Mouse (Mus musculus) lung, postnatal 14 days (tissue): ENCODE results near the gene Ntn3.

Experiments used
- DNase-seq: peaks from one replicate; pipeline ENCODE4 v3.0.0; 2021

Gene Ntn3

GRCm38 (mm10) chr17:24209043-24209915, at the start of gene Ntn3:
Ntn3 (minus strand) TSS chr17:24209531.
- peak; percentile 38 for DNase-seq

DNA sequence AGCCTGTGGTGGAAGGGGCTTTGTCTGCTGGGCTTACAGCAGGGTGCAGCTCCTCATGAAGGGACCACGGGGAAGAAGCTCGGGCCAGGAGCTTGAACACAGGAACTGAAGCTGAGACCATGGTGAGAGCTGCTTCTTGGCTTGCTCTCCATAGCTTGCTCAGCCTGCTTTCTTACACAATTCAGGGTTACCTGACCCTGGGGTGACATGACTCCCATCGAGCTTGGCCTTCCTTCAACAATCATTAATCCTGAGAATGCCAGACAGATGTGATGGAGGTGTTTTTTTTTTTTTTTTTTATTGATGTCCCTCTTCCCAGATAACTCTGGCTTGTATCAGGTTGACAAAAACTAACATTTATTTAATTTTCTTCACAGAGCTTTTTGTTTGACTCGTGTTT, 49.6 kb upstream of the Ntn3 start:
- no peak for DNase-seq

DNA sequence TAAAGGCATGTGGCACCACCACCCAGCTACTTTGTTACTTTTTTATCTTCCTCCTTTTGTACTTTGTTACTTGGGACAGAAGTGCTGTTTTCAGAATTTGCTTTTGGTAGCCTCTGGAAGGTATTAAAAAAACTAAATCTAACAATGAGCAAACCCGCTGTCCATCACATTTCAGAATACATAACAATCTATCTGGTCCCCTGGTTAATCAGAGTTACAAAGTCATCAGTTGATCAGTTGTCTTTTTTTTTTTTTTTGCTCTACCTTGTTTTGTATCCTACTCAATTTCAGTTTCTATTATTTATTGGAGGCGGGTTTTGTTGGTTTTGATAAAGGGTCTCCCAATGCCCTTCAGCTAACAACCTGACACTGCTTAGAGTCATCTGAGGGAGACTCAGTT, 43.0 kb upstream of the Ntn3 start:
- no peak for DNase-seq

DNA sequence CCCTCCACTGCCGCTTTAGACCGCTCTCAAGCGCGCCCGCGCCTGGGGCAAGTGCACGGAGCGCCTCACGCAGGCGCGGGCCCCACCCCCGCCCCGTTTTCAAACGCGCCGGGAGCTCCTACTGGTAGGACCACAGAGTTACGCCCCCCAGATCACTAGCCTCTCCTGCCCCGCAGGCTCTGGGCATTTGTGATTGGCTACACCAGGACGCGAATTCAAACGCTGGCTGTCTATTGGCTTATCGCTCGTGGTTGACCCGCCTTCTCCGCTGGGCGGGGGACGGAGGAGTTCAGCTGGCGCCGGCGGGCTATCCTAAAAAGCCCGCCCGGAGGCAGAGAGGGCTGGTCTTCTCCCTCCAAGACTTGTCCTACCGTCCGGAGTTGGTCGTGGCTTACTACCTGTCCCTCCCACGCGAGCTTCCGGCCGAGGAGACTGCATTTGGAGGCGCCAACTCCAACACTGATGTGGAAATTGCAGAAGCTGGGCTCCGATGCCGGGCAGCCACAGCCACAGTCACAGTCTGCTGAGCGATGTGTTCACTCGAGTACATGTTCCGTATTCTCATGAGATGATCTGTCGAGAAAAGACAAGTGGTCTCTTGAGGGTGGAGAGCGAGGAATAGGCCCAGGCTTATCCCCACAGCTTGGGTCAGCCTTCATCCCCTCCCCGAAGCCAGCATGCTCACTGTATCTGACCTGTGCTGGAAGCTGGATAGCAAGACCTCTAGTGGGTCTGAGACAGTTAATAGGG, 42.2 kb upstream of the Ntn3 start, which contains the start of gene Ccnf:
Gene Ccnf (minus strand): TSS at position 165 of the 750 bp plus-strand sequence.
- DNase-seq = peak; percentile 94

DNA sequence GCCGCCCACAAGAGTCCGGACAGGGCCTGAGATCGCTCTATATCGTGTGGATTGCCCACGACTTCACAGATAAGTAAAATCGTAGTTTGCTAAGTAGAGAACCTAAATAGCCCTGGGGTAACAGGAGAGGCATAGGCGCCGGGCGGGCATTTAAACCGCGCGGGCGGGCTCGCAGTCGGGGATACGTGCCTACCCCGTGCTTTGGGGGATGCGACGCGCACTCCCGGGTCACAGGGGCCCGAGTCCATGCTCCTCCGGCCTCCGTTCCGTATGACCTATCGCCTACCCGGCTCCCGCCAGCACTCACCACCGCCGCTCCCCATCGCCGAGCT, 41.6 kb upstream of the Ntn3 start:
- DNase-seq = no peak

- DNase-seq = no peak
Observed at GRCm38 (mm10) chr17:24248641-24249040, 39.3 kb upstream of the Ntn3 start.

DNA sequence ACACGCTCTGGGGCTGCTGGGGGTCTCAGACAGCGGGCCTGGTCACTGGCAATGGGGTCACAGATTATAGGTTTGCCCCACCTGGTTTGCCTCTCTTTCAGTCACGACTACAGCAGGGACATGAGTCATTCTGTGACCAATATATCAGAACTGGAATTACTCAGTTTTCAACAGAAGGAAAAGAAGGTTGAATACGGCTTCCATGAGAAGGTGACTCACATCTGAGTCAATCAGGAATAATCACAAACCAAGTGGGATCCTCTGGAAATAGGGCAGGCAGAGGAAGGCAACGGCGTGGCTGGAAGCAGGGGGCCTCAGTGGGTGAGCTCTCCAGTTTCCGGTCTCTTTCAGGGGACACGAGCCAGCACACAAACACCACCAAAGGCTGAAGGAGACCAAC, 34.7 kb upstream of the Ntn3 start:
- no peak for DNase-seq

DNA sequence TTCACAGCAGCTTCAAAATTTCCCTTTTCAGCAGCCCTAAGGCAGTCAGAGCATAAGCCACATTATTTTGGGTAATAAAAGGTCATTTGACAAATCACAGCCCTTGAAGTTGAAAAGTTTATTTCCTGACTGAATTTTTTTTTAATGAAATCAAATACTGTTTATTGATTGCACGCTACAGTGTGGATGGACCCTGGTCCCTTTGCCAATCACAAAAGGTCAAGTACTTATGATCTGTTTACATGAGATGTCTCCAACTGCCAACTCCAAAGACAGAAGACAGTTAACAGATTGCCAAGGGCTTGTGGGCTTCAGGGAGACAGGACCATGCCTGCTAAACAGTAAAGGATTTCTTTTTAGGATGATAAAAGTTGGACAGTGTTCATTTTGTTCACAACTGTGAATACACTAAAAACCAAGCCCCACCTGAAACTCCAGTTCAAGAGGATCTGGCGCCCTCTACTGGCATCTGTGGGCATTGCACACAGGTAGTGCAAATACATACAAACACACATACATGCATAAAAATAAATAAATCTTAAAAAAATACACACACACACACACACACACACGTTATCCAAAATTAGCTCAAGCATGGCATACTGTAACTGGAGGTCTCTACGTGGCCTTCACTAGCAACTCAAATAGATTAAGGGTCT, 34.1 kb upstream of the Ntn3 start:
- peak; percentile 43 for DNase-seq

DNA sequence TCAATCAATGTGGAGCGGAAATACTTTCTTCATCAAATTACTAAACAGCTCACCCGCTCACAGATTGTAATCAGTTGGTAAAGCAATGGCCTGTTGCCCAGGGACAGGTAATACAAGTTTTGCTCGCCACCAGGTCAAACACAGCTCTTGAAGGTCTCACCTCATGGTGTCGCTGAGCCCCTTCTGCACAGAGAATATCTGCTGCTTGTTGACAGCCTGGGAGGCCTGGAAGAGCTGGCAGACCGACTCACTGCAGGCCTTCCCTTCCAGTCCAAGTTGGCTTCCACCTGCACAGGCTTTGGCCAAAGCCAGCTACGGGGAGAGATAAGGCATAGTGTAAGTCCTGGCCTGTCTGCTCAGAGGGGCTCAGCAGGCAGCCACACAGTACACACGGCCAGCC, 27.6 kb upstream of the Ntn3 start:
- no peak for DNase-seq

DNA sequence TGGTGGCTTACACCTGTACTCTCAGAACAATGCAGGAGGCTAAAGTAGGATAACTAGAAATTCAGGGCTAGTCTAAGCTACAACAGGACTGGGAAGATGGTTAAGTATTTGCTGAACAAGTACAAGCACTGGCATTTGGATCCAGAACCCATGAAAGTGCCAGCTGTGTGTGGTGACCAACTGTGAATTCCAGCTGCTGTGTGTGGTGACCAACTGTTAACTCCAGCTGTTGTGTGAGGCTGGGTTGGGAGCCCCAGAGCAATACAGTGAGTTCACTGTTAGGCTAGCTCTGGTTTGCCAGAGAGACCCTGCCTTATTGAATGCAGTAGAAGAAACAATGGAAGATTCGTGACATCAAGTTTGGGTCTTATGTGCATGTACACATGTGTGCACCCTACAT, 27.1 kb upstream of the Ntn3 start:
- no peak for DNase-seq

DNA sequence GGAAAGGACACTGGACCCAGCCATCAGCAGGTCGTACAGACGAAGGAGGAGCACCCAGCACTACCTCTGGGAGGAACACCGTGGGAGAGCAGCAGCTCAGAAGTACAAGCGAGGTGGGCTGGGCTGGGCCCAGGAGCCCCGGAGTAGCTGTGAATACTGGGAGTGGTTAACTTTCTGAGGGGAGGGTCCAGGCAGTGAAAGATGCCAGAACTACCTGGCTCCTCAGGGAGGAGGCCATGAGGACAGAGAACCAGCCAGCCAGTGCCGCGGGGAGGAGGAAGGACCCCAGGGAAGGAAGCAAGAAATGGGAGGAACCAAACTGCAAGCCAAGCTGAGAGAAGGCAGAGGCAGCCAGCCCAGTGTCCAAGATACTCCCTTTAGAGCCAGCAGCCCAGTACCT, 18.6 kb upstream of the Ntn3 start:
- no peak for DNase-seq

DNA sequence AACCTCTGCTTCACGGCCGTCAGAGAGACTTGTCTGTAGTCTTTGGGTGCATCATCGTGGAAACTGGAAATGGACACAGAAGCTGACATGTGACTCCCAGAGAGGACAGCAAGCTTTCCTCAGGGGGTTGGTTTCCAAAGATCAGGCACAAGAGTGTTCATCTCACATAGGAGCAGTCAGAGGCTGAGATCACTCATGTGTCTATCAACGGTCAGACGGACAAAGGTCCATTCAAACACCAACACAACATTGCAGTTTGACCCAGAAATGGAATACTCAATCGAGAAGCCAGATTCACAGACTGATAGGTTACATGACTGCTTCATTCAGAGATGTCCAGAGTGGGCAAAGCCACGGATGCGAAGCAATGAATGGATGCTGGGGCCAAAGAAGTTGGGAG, 17.4 kb upstream of the Ntn3 start:
- DNase-seq = no peak

GRCm38 (mm10) chr17:24225851-24226250, 16.5 kb upstream of the Ntn3 start:
- DNase-seq = no peak

DNA sequence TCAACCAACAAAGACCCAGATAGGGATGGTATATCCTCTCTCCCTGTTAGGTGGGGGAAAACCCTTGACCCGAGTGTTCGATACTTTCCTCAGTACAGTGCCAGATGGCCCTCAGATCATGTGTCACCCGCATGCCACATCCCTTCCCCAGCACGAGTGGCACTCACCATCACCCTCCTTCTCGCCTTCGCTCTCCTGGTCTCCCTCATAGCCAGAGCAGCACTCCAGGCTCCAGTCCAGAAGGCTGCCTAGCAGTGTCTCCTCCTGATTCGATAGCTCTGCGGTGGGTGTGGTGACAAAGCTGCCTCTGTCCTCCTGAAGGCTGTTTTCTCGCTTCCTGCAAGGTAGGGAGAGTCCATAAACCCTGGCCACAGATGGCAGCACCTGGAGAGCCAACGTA, 15.4 kb upstream of the Ntn3 start:
- no peak for DNase-seq

GRCm38 (mm10) chr17:24223513-24223912, 14.2 kb upstream of the Ntn3 start:
- DNase-seq = no peak

DNA sequence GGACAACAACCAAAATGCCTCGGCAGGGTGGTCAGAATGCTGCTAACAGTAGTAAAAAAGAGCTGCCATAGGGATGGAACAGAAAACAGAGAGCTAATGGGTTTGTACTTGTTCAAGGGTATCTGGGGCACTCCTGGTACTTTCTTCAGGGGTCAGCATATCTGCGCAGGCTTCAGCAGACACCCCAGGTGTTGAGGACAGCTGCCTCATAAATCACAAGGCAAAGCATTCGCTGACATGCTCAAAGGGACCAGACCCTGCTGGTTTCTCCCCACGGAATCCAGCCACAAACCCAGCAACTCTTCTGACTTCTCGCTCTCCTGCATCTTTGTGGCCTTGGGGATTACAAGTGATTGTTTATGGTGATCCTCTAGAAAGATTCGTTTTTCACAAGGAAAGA, 13.3 kb upstream of the Ntn3 start:
- DNase-seq = no peak

- peak; percentile 94 for DNase-seq
Observed at GRCm38 (mm10) chr17:24220435-24221411, 11.4 kb upstream of the Ntn3 start, which contains the start of gene Tedc2. Tedc2 (minus strand) TSS chr17:24220851.

- DNase-seq = no peak
Observed at GRCm38 (mm10) chr17:24216836-24217235, 7.5 kb upstream of the Ntn3 start.

- DNase-seq = peak; percentile 45
Observed at GRCm38 (mm10) chr17:24213186-24213585, 3.9 kb upstream of the Ntn3 start.

DNA sequence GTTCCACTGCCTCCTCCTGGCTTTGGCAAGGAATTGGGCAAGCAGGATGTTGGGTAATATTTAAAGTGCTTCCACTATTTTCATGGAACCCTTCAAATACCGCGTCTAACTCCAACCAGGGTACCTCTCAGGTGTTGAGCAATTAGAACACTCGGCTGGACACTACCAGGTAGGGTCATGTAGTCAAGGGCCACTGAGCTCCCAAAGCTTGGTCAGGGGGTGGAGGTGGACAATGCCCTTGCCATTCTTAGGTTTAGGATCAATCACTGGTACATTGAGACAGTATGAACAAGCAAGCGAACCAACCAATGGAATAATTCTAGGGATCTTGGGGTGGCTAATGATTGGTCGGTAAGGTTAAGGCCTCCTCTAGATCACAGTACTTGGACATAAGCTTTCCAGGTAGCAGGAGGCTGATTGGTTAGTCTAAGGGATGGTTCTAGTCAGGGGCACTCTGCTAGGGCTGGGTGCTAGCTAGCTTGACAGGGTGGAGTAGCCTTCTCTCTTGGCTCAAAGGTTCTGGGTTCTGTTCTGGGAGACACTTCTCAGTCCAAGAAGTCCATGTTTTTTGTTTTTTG, 3.2 kb upstream of the Ntn3 start:
- DNase-seq = no peak

DNA sequence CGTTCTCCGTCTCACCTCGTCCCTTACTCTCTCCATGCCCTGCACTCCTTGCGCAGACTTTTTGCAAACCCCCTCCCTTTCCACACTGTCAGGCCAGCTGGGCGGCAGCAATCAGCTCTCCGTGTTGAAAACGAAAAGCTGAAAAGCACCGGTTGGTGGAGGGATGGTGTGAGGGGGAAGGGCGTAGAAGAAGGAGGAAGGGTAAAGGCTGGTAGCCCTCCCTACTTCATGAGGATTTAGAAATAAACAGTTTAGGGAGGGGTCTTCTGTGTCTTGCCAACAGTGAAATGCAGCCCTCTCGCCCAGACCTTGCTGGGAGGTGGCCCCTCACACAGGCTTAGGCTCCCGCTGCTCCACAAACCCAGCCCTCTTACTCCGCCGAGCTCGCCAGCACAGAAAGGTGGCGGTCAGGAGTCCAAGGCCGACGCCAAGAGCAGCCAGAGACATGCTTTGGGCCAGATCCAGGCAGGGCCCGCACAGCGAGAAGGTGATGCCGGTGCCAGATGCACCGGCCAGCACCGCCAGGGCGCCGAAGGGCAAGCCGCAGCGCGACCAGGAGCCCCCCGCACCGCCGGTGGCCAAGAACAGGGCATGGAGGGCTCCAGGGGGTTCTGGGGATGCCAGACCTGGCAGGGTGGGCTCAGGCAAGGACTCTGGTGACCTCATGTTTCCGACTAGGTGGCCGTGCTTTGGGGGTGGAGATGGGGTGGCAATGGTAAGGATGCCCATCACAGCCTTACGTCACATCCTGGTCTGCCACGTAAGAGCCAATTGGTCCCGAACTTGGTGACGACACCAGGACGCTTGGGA, 2.5 kb upstream of the Ntn3 start:
- peak; percentile 66 for DNase-seq
